Mouse (Mus musculus): ENCODE results near the gene Gm8212. TPM values are rescaled to one million over a fixed set of nuclear protein-coding genes. Genes with fewer than 3 reads are reported as not detected.
"Not testable (repeated sequence)": the region's sequence is repeated elsewhere in the genome, so short reads cannot be mapped to it uniquely, and the experiment has no call there.

The Gm8212 gene
- polyA plus RNA-seq (2012) = not detected in 2 replicates

DNA sequence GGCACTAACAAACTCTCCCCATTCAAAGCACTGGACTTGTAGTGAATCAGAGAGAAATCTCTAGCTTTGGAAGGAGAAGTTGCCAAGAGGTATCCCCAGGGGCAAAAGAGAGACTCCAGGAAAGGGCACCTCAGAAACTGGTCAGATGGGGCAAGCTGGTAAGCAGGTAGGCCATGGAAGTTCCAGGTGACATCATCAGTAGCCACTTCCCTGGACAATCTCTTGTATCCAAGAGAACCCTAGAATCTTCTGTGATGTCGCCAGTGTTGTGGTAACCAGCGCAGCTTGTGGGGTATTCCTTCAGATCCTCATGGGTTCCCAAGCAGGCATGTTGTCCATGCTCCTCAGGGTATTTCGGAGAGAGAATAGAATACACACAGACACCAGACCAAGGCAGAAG lies at the start of gene Gm8212:
TSS of gene Gm8212 (plus strand) at position 301 of the 400 bp plus-strand sequence.
- not testable (repeated sequence) for H3K27me3 ChIP-seq (ENCODE audit: control insufficient read depth); H3K9me3 ChIP-seq (ENCODE audit: control insufficient read depth, low read length); H3K36me3 ChIP-seq (ENCODE audit: control insufficient read depth); H3K4me1 ChIP-seq (ENCODE audit: control insufficient read depth); H3K4me3 ChIP-seq (replicated peaks)

DNA sequence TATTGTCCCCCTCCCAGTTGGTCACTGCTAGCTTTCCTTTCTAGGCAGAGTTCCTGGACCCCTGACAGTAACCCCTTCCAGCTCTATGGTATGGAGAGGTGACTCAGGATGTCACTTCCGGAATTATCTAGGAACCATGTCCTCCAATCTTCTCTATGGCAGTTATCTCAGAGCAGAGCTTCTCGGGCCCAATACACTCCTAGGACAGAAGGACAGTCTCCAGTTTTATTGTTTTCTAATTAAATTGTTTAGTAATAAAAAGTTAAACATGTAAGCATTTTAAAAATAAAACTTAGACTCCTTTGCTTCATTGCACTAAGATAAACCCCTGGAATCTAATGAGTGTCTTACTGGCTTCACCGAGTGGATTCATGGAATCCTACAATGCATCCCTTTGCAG lies 15.7 kb downstream of the Gm8212 start, which contains the start of gene 4930503E14Rik:
TSS of gene 4930503E14Rik (minus strand) at position 101 of the 400 bp plus-strand sequence.
- H3K27me3 ChIP-seq (ENCODE audit: control insufficient read depth); H3K9me3 ChIP-seq (ENCODE audit: control insufficient read depth, low read length); H3K36me3 ChIP-seq (ENCODE audit: control insufficient read depth); H3K4me1 ChIP-seq (ENCODE audit: control insufficient read depth); H3K4me3 ChIP-seq (replicated peaks): not testable (repeated sequence)

DNA sequence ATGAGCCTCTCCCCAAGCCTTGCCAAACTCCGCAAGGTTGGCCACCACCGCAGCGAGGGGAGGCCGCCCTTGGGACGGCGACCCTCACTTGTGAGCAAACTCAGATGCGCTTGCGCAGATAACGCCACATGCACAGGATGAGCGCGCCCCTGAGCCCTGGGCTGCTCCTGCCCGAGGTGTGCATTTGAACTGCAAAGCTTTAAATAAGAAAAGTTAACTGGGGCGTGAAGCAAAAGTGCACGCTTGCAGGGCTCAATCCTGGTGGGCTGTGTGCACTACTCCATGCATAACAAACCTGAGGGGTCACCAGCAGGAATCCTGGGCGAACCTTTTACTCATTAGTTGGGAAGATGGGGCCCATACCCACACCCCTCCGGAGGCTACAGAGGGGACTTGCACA lies 50.6 kb downstream of the Gm8212 start:
- no peak for TF ChIP-seq GATA1 (IDR thresholded peaks at IDR 0.05; ENCODE audit: low read length)
- TF ChIP-seq TAL1 (IDR thresholded peaks at IDR 0.05; ENCODE audit: low read length) = no peak
- 0 out of 2 replicates have a peak, but pooled peaks cover 2% of the 10 kb centered on the region for H3K9me3 ChIP-seq (ENCODE audit: control insufficient read depth, low read length)
- H3K4me3 ChIP-seq (replicated peaks) = no peak overlapping the region
- no peaks in the 10 kb centered on the region for H3K4me1 ChIP-seq (ENCODE audit: control insufficient read depth)
- no peaks in the 10 kb centered on the region for H3K27me3 ChIP-seq (ENCODE audit: control insufficient read depth)
- no peaks in the 10 kb centered on the region for H3K36me3 ChIP-seq (ENCODE audit: control insufficient read depth)

Other genes starting within 250 kb of the Gm8212 start
- not detected in 2 replicates for gene Ang5, start 240.6 kb upstream of the Gm8212 start, polyA plus RNA-seq (2012)
- not detected in 2 replicates for gene Ang6, start 195.4 kb upstream of the Gm8212 start, polyA plus RNA-seq (2012)
- gene Ear2, start 95.0 kb upstream of the Gm8212 start, polyA plus RNA-seq (2012) = not detected in 2 replicates
- not detected in 2 replicates for gene Gm3327, start 73.8 kb upstream of the Gm8212 start, polyA plus RNA-seq (2012)
- gene 4930503E14Rik, start 15.6 kb downstream of the Gm8212 start, polyA plus RNA-seq (2012) = not detected in 2 replicates
- not detected in 2 replicates for gene Gm8220, start 87.9 kb downstream of the Gm8212 start, polyA plus RNA-seq (2012)
- gene Gm5930, start 140.9 kb downstream of the Gm8212 start, polyA plus RNA-seq (2012) = not detected in 2 replicates
- gene Gm8229, start 167.7 kb downstream of the Gm8212 start, polyA plus RNA-seq (2012) = not detected in 2 replicates
- gene Gm3371, start 213.0 kb downstream of the Gm8212 start, polyA plus RNA-seq (2012) = not detected in 2 replicates
- gene Gm8232, start 236.0 kb downstream of the Gm8212 start, polyA plus RNA-seq (2012) = not detected in 2 replicates

All from erythroblast, embryonic 14.5 days (primary cell).